Mouse (Mus musculus) thymus, postnatal 4 days (tissue): ENCODE data around the gene Kndc1.

Experiments
- DNase-seq: peaks from one replicate; pipeline ENCODE4 v3.0.0; 2021

Gene Kndc1

GRCm38 (mm10) chr7:139894655-139895557, at the start of gene Kndc1:
Gene Kndc1, plus strand, starts transcription at chr7:139894696.
- peak; percentile 18 for DNase-seq

GRCm38 (mm10) chr7:139845101-139845500, 49.4 kb upstream of the Kndc1 start:
- DNase-seq = no peak

- no peak for DNase-seq
Measured at GRCm38 (mm10) chr7:139850152-139850551, 44.3 kb upstream of the Kndc1 start.

- DNase-seq = no peak
Measured at GRCm38 (mm10) chr7:139850677-139851076, 43.8 kb upstream of the Kndc1 start.

GRCm38 (mm10) chr7:139851098-139851497, 43.4 kb upstream of the Kndc1 start:
- no peak for DNase-seq

GRCm38 (mm10) chr7:139855261-139855660, 39.2 kb upstream of the Kndc1 start:
- no peak for DNase-seq

GRCm38 (mm10) chr7:139861411-139861810, 33.1 kb upstream of the Kndc1 start:
- peak; percentile 77 for DNase-seq

- no peak for DNase-seq
Measured at GRCm38 (mm10) chr7:139863076-139863475, 31.4 kb upstream of the Kndc1 start.

- peak; percentile 25 for DNase-seq
Measured at GRCm38 (mm10) chr7:139864253-139864652, 30.2 kb upstream of the Kndc1 start.

GRCm38 (mm10) chr7:139864871-139865270, 29.6 kb upstream of the Kndc1 start:
- DNase-seq = no peak

- no peak for DNase-seq
Measured at GRCm38 (mm10) chr7:139871014-139871413, 23.5 kb upstream of the Kndc1 start.

- peak; percentile 26 for DNase-seq
Measured at GRCm38 (mm10) chr7:139877167-139877792, 17.2 kb upstream of the Kndc1 start.

- DNase-seq = no peak
Measured at GRCm38 (mm10) chr7:139878122-139878521, 16.4 kb upstream of the Kndc1 start.

GRCm38 (mm10) chr7:139878621-139879020, 15.9 kb upstream of the Kndc1 start:
- DNase-seq = no peak

- no peak for DNase-seq
Measured at GRCm38 (mm10) chr7:139883545-139883944, 11.0 kb upstream of the Kndc1 start.

GRCm38 (mm10) chr7:139891779-139892178, 2.7 kb upstream of the Kndc1 start:
- no peak for DNase-seq

- DNase-seq = no peak
Measured at GRCm38 (mm10) chr7:139896271-139896670, 1.8 kb downstream of the Kndc1 start.

GRCm38 (mm10) chr7:139896796-139897195, 2.3 kb downstream of the Kndc1 start:
- DNase-seq = no peak

GRCm38 (mm10) chr7:139898606-139899005, 4.1 kb downstream of the Kndc1 start:
- no peak for DNase-seq

- DNase-seq = no peak
Measured at GRCm38 (mm10) chr7:139899505-139899904, 5.0 kb downstream of the Kndc1 start.

- no peak for DNase-seq
Measured at GRCm38 (mm10) chr7:139900456-139900855, 6.0 kb downstream of the Kndc1 start.

GRCm38 (mm10) chr7:139900896-139901295, 6.4 kb downstream of the Kndc1 start:
- no peak for DNase-seq

GRCm38 (mm10) chr7:139901981-139902380, 7.5 kb downstream of the Kndc1 start:
- DNase-seq = no peak

GRCm38 (mm10) chr7:139905261-139905660, 10.8 kb downstream of the Kndc1 start:
- no peak for DNase-seq
